Mouse (Mus musculus) layer of hippocampus, adult 9-10 months (tissue): ENCODE results near the gene Slco1a6.
"Not testable (repeated sequence)": the region's sequence is repeated elsewhere in the genome, so short reads cannot be mapped to it uniquely, and the experiment has no call there.

Experiments used
- DNase-seq: peaks from one replicate; pipeline ENCODE4 v3.0.0; 2022; ENCODE audit warnings: low spot score

Slco1a6 gene

GRCm38 (mm10) chr6:142208421-142208820 lies at the start of gene Slco1a6:
Gene Slco1a6 (minus strand): TSS chr6:142208521.
- no peak for DNase-seq

DNA sequence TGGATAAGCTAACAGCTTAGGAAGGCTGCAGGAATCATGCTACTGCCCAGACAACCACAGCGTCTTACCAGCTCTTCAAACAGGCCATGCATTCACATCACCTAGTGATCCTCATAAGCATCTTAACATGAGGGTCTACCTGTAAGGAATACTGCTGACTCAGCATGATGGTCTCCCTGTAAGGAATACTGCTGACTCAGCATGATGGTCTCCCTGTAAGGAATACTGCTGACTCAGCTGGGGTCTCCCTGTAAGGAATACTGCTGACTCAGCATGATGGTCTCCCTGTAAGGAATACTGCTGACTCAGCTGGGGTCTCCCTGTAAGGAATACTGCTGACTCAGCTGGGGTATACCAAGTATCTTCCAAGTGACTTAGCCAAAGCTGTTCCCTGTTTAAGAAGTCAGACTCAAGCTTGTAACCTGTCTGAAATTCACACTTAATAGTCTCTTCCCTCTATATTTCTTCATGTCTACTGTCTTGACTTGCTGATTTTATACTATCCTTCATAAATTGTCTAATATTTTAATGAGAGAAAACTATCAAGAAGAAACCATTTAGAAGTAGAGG lies 42.5 kb upstream of the Slco1a6 start:
- DNase-seq, result not testable (repeated sequence)

DNA sequence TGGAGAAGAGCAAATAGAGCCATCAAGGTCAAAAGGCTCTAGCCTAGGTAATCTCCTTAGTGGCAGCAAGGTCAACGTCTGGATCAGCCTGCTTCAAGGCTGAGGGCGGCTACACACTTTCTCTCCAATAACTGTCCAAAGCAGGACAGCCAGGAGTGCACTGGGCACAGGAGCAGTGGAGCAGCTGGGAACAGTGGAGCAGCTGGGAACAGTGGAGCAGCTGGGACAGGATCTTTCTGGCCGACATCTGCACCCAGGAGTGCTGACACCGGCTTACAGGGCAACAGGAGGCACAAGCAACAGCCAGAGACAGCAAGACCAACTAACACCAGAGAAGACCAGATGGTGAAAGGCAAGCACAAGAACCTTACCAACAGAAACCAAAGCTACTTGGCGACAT lies 36.7 kb upstream of the Slco1a6 start:
- DNase-seq, result no peak

GRCm38 (mm10) chr6:142239468-142239867 lies 31.1 kb upstream of the Slco1a6 start:
- no peak for DNase-seq

- no peak for DNase-seq
Measured at GRCm38 (mm10) chr6:142220138-142220537, 11.8 kb upstream of the Slco1a6 start.

DNA sequence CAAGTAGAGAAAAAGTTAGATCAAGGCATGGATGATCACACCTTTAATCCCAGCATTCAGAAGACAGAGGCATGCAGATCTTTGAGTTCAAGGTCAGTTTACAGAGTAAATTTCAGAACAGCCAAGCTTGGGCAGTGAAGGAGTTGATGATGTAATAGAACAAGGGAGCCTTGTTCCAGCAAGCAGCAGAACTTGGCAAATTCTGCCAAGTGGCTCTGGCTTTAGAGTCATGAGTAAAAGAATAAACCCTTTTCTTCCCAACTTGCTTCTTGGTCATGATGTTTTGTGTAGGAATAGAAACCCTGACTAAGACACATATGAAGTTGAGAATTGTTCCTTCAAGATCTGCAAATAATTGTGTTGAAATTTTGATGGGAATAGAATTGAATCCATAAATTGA lies 3.5 kb upstream of the Slco1a6 start:
- DNase-seq, result no peak

GRCm38 (mm10) chr6:142209749-142210148 lies 1.4 kb upstream of the Slco1a6 start:
- DNase-seq, result no peak

DNA sequence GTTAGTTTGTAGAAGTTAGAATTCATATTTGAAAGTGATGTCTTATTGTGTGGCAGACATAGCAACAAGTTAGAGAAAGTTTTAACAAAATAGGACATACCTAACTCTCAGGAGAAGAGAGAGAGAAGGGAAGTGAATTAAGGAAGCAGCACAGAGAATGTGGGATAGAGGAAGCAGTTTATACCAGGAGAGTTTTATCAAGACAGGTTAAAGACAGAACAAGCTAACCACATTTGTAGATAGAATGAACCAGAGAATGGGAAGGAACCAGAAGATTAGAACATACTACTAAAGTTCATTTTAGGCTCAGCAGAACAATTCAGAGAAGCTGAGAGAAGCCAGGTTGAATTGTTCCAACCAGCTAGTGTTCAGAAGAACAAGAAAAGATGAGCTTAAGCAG lies 7.8 kb downstream of the Slco1a6 start:
- no peak for DNase-seq

DNA sequence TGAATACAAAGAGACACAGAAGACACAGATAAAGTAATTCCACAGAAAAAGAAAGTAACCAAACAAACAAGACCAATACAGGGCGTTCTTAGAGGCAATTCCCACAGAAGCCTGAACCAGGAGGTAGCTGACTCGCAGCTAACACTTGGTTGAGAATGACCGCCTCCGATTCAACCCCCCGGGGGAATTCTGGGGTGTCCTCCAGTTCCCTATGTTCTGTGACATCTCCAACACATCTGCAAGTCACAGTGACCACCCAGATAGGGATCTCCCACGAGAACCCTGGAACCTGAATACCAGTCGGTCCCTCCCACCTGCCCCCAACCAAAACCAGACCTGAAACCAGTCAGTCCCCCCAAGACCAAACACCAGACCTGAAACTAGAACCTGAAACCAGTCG lies 14.1 kb downstream of the Slco1a6 start:
- no peak for DNase-seq

GRCm38 (mm10) chr6:142191962-142192361 lies 16.4 kb downstream of the Slco1a6 start:
- no peak for DNase-seq

DNA sequence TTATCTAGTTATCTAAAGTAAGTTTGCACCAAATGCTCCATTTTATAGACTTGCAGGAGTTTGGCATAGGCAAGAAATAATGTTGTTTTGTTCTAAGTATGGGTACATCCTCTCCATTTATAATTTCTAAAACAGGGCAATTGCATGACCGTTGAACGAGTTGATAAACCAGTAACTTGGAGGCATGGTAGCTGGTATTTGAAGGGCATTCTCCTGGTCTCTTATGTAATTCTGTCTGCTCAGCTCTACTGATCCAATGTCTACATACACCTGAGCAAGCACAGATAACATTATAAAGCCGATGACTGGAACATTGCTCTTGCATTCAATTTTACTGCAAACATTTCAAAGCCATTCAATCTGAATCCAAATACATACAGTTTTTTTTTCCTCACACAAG lies 20.9 kb downstream of the Slco1a6 start:
- DNase-seq, result no peak

- no peak for DNase-seq
Measured at GRCm38 (mm10) chr6:142185868-142186415, 22.4 kb downstream of the Slco1a6 start.

DNA sequence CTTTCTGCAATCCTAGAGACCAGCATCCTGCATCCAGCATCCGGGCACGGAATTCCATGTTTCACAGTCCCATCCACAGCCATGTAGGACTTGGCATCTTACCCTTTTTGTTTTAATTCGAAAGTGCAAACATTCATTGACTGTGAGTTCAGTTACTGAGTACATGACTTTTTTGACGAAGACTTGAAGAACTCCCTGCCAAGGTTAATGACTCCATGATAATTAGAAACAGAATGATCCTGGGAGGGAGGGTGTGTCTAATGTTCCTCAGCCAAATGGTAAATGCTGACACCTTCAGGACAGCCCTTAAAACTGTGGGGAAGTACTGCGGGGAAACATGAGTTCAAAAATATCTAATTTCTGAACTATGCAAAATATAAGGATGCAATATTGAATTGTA lies 44.9 kb downstream of the Slco1a6 start:
- no peak for DNase-seq

- no peak for DNase-seq
Measured at GRCm38 (mm10) chr6:142161171-142161570, 47.1 kb downstream of the Slco1a6 start.

- DNase-seq, result peak; percentile 1
Measured at GRCm38 (mm10) chr6:142154081-142154480, 54.2 kb downstream of the Slco1a6 start.

- no peak for DNase-seq
Measured at GRCm38 (mm10) chr6:142148371-142148770, 60.0 kb downstream of the Slco1a6 start.

DNA sequence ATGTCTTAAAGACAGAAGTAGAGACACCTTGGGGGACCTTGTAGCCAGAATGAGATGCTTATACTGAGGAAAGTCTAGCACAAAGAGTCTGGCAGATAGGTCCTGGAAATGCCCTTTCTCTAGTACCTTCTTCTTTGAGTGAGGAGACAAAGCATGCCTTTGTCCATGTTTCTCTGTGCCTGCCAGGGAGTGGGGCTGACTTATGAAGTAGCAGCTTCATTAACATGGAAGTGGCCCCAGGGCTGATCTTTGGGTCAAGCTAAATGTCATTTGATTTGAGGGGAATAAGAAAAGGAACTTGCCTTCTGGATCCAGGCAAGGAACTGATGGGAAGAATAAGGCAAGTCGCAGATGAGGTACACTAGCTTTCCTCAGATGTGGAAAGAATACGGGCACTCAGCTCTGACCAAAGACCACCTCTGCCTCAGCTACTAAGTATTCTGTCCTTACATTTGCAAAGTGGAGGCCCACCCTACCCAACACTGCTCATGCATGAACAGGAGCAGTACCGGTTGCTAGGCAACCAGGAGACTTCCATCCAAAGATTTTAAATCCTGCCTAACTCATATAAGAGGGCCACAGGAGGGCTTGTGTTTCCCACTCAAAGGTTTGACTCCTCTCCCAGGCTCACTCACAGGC lies 96.5 kb downstream of the Slco1a6 start:
- DNase-seq, result no peak

- DNase-seq, result no peak
Measured at GRCm38 (mm10) chr6:142091126-142091525, 117.2 kb downstream of the Slco1a6 start.

DNA sequence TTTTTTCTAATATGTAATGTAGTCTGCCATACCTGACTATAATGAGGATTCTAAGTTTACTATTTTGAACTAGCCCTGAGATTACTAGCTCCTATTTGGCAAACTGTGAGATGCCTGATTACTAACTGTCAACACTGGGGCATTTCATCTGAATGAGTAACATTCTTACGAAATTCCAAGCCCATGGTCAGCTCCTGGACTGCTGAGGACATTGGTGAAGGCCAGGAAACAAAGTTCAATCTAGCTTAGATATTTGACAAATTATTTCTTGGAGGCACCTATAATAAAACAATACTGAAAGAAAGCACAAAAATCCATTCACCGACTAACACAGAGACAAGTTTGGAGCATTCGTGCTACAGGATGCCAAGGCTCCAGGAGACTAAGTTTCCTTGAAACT lies 150.0 kb downstream of the Slco1a6 start:
- not testable (repeated sequence) for DNase-seq

GRCm38 (mm10) chr6:142047689-142048088 lies 160.6 kb downstream of the Slco1a6 start:
- DNase-seq, result no peak

- DNase-seq, result no peak
Measured at GRCm38 (mm10) chr6:142045746-142046145, 162.6 kb downstream of the Slco1a6 start.

GRCm38 (mm10) chr6:142041896-142042295 lies 166.4 kb downstream of the Slco1a6 start:
- no peak for DNase-seq

DNA sequence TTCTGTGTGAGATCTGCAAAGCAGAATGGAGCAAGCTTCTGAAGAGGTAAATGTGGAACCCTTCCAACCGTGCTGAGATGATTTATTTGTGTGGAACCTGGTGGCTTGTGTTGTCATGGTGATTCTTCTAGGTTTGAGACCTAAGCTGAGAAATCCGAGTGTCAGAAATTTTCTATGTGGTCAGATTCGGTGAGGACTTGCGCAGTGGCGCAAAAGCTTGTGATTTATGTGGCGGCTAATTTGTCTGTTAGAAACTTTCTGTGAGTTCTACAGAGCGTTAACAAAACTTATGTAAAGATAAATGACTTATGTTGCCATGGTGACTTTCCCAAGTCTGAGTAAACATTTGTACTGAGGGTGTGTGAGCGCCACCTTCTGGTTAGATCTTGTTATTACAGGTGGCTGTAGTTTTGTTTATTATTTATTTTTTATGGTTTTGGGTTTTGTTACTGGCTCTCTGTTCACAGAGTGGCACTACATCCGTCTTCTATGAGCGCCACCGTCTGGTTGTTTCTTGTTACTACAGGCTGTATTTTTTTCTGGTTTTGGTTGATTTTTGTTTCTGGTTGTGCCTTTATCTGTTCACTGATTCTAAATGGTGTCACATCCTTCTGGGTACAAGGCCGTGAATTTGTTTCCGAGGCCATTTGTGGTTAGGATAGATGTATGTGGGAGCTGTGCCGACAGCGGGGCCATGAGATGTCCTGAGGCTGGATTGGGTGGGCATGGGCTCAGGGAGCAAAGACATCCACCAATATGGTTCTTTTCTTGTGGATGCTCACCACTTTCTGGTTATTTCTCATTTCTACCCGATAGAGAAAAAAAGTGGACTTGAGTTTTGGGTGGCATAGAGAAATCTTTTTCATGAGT lies 167.8 kb downstream of the Slco1a6 start:
- DNase-seq, result peak; percentile 30
